Mouse (Mus musculus) heart, adult 2 months (tissue): ENCODE data around the gene Egfl8.

Experiments used
- CTCF ChIP-seq: fragments of 200-600 bp; IDR thresholded peaks from 2 replicates; pipeline ENCODE4 v1.8.1; 2022; ENCODE audit warnings: antibody characterized with exemption, mild to moderate bottlenecking, moderate library complexity
- EP300 ChIP-seq: fragments of 200-500 bp; IDR thresholded peaks from 2 replicates; pipeline ENCODE4 v1.6.1; 2011; ENCODE audit warnings: low read depth, low read length, control low read depth; ENCODE audit not compliant: insufficient read depth
- POLR2A ChIP-seq: fragments of 200-500 bp; IDR thresholded peaks from 2 replicates; pipeline ENCODE4 v1.6.1; 2011; ENCODE audit warnings: mild to moderate bottlenecking, low read depth, low read length, control low read depth; ENCODE audit not compliant: insufficient read depth

DNA sequence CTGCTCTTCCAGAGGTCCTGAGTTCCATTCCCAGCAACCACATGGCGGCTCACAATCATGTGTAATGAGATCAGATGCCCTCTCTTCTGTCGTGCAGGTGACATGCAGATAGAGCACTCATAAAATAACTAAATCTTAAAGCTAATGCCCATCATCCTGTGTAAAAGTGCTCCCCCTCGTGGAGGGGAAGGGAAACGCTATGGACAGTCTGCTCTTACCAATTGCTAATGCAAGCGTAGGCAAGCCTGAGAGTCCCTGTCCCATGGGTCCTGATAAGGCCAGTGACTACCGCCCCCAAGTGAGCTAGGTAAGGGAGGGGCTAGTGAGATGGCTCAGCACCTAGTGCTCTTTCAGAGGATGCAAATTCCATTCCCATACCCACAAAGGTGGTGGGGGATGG lies 3.2 kb upstream of the Egfl8 start:
- TF ChIP-seq CTCF (peak; percentile 96), EP300 (0 out of 2 replicates have a peak, but pooled peaks have one; percentile 29), POLR2A (0 out of 2 replicates have a peak, but pooled peaks have one; percentile 12)
